Mouse (Mus musculus) ES-Bruce4 (cell line): ENCODE results near the gene Spout1. TPM values are rescaled to one million over a fixed set of nuclear protein-coding genes. Genes with fewer than 3 reads are reported as not detected.
A peak's percentile ranks its signal among the peaks of the same experiment; 100 is the strongest.

Experiments used
- H3K27ac ChIP-seq: 2 replicates; pipeline ENCODE4 v1.5.1; 2012; ENCODE audit warnings: low read length, inconsistent platforms; ENCODE audit not compliant: insufficient read depth
- H3K27me3 ChIP-seq: 2 replicates; pipeline ENCODE4 v1.6.1; 2012; ENCODE audit warnings: mild to moderate bottlenecking, low read length, inconsistent platforms; ENCODE audit not compliant: control insufficient read depth, poor library complexity, insufficient read depth, severe bottlenecking
- H3K36me3 ChIP-seq: 2 replicates; pipeline ENCODE4 v1.6.1; 2012; ENCODE audit warnings: inconsistent platforms, mild to moderate bottlenecking, low read length, moderate library complexity; ENCODE audit not compliant: control insufficient read depth, poor library complexity, insufficient read depth, severe bottlenecking
- H3K4me1 ChIP-seq: one replicate; pipeline ENCODE4 v1.8.1; 2011; ENCODE audit warnings: low read length; ENCODE audit not compliant: control insufficient read depth, insufficient read depth
- H3K4me3 ChIP-seq: 2 replicates; pipeline ENCODE4 v1.5.1; 2011; ENCODE audit warnings: low read depth, mild to moderate bottlenecking, low read length
- H3K9ac ChIP-seq: 2 replicates; pipeline ENCODE4 v1.6.1; 2012; ENCODE audit warnings: low read depth, mild to moderate bottlenecking, inconsistent platforms; ENCODE audit not compliant: poor library complexity, severe bottlenecking
- H3K9me3 ChIP-seq: replicated peaks from 2 replicates; pipeline ENCODE4 v1.6.1; 2012; ENCODE audit warnings: mild to moderate bottlenecking, low read length, inconsistent platforms; ENCODE audit not compliant: control insufficient read depth, poor library complexity, insufficient read depth, severe bottlenecking
- CTCF ChIP-seq: IDR thresholded peaks from one replicate; pipeline ENCODE4 v1.8.1; 2011; ENCODE audit warnings: low read depth, low read length
- EP300 ChIP-seq: IDR thresholded peaks from 2 replicates; pipeline ENCODE4 v1.6.1; 2011; ENCODE audit warnings: low read depth, low read length; ENCODE audit not compliant: insufficient read depth
- POLR2A ChIP-seq: IDR thresholded peaks from one replicate; pipeline ENCODE4 v1.8.1; 2011; ENCODE audit warnings: low read length; ENCODE audit not compliant: insufficient read depth
- polyA plus RNA-seq: library from polyadenylated mRNA; stranded (reverse); fragments of >200 nt; gene quantifications from 2 replicates; pipeline ENCODE4 v1.2.4, GENCODE M21; 2011; ENCODE audit warnings: low read depth; ENCODE audit not compliant: missing spikeins, insufficient read depth, insufficient read length

Spout1 gene
- polyA plus RNA-seq, 1 experiment: 45.9 TPM

- TF ChIP-seq CTCF (no peak), POLR2A (no peak), EP300 (no peak)
- H3K27me3 ChIP-seq: no peaks in the 10 kb centered on the region
- H3K36me3 ChIP-seq: no peaks in the 10 kb centered on the region
These were observed 49.5 kb downstream of the Spout1 start for GRCm38 (mm10) chr2:30128789-30129188.

GRCm38 (mm10) chr2:30124472-30125274 is 53.6 kb downstream of the Spout1 start, which contains the start of gene Zer1:
TSS of gene Zer1 (minus strand) at chr2:30124585.
- Histone ChIP-seq H3K4me1 (peaks cover 2% of the 10 kb centered on the region), H3K9ac (peak within 1 kb of the TSS; percentile 72), H3K27ac (peak within 1 kb of the TSS; percentile 84), H3K36me3 (no peaks in the 10 kb centered on the region), H3K4me3 (peak within 1 kb of the TSS; percentile 94), H3K9me3 (no peaks in the 10 kb centered on the region), H3K27me3 (no peaks in the 10 kb centered on the region)
- TF ChIP-seq EP300: peak; percentile 85; the same call in 1 of the 2 replicates
- no peak for TF ChIP-seq CTCF
- peak; percentile 26 for TF ChIP-seq POLR2A

More at GRCm38 (mm10) chr2:30128789-30129188, 49.5 kb downstream of the Spout1 start:
- H3K4me1 ChIP-seq: no peaks in the 10 kb centered on the region
- H3K9me3 ChIP-seq: no peaks in the 10 kb centered on the region
- no peak overlapping the region for H3K9ac ChIP-seq
- H3K4me3 ChIP-seq: no peak overlapping the region
- H3K27ac ChIP-seq: 0 out of 2 replicates have a peak overlapping the region, but pooled peaks have one; percentile 55

GRCm38 (mm10) chr2:30123729-30124471 is 54.4 kb downstream of the Spout1 start:
- peak overlapping the region; percentile 94 for H3K4me3 ChIP-seq
- peak overlapping the region; percentile 84 for H3K27ac ChIP-seq
- no peaks in the 10 kb centered on the region for H3K9me3 ChIP-seq
- TF ChIP-seq CTCF: no peak
- TF ChIP-seq EP300: no peak
- TF ChIP-seq POLR2A: no peak
- H3K36me3 ChIP-seq: no peaks in the 10 kb centered on the region
- peaks cover 4% of the 10 kb centered on the region for H3K4me1 ChIP-seq
- peak overlapping the region; percentile 72 for H3K9ac ChIP-seq
- H3K27me3 ChIP-seq: no peaks in the 10 kb centered on the region

Other genes with a start within 250 kb of the Spout1 start
- gene Gle1, start 243.0 kb downstream of the Spout1 start, polyA plus RNA-seq: 56.4 and 59.7 TPM in 2 replicates
- gene Sptan1, start 212.9 kb downstream of the Spout1 start, polyA plus RNA-seq: 200 and 235 TPM in 2 replicates
- gene Wdr34, start 129.6 kb downstream of the Spout1 start, polyA plus RNA-seq: 20.6 and 22.2 TPM in 2 replicates
- 1,058 and 1,233 TPM in 2 replicates for gene Set, start 121.1 kb downstream of the Spout1 start, polyA plus RNA-seq
- gene Pkn3, start 100.8 kb downstream of the Spout1 start, polyA plus RNA-seq: 15.2 and 17.2 TPM in 2 replicates
- 39.0 and 41.2 TPM in 2 replicates for gene Zdhhc12, start 84.8 kb downstream of the Spout1 start, polyA plus RNA-seq
- gene Zer1, start 53.9 kb downstream of the Spout1 start, polyA plus RNA-seq: 33.8 and 35.1 TPM in 2 replicates
- 171 and 173 TPM in 2 replicates for gene Tbc1d13, start 44.7 kb downstream of the Spout1 start, polyA plus RNA-seq
- 6.5 and 8.0 TPM in 2 replicates for gene Endog, start 7.0 kb downstream of the Spout1 start, polyA plus RNA-seq
- gene Kyat1, start 27.4 kb upstream of the Spout1 start, polyA plus RNA-seq: 9.6 and 12.3 TPM in 2 replicates
- gene Lrrc8a, start 59.3 kb upstream of the Spout1 start, polyA plus RNA-seq: 19.2 and 22.0 TPM in 2 replicates
- gene Gm28035, start 62.1 kb upstream of the Spout1 start, polyA plus RNA-seq: 1.5 TPM in 1 of 2 replicates, not detected in the other
- gene Phyhd1, start 87.7 kb upstream of the Spout1 start, polyA plus RNA-seq: 11.4 and 13.0 TPM in 2 replicates
- gene Gm28038, start 102.6 kb upstream of the Spout1 start, polyA plus RNA-seq: 114 and 138 TPM in 2 replicates
- 3.4 and 3.8 TPM in 2 replicates for gene Dolk, start 107.9 kb upstream of the Spout1 start, polyA plus RNA-seq
- gene Nup188, start 107.9 kb upstream of the Spout1 start, polyA plus RNA-seq: 134 and 138 TPM in 2 replicates
- 30.8 and 32.5 TPM in 2 replicates for gene Sh3glb2, start 180.9 kb upstream of the Spout1 start, polyA plus RNA-seq
- gene Miga2, start 185.8 kb upstream of the Spout1 start, polyA plus RNA-seq: 16.6 and 18.6 TPM in 2 replicates
- 42.3 and 44.3 TPM in 2 replicates for gene Dolpp1, start 213.8 kb upstream of the Spout1 start, polyA plus RNA-seq
- gene Crat, start 237.4 kb upstream of the Spout1 start, polyA plus RNA-seq: 8.9 and 12.3 TPM in 2 replicates
- gene Ptpa, start 237.6 kb upstream of the Spout1 start, polyA plus RNA-seq: 83.1 and 91.6 TPM in 2 replicates